Mouse (Mus musculus) stomach, embryonic 14.5 days (tissue): ENCODE results near the gene Ubac2. TPM values are rescaled to one million over a fixed set of nuclear protein-coding genes. Genes with fewer than 3 reads are reported as not detected.
"Not testable (repeated sequence)": the region's sequence is repeated elsewhere in the genome, so short reads cannot be mapped to it uniquely, and the experiment has no call there.

Source experiments
- ATAC-seq: fragments of 200-750 bp; cut with Nextera tagmentation; 2 replicates; pipeline ENCODE4 v1.8.0; 2017; ENCODE audit warnings: low read depth, moderate TSS enrichment; ENCODE audit not compliant: insufficient number of reproducible peaks, insufficient read depth, low FRiP score
- H3K27ac ChIP-seq: fragments of 300-500 bp; sonication (generic); 2 replicates; pipeline ENCODE4 v1.5.1; 2014; ENCODE audit warnings: mild to moderate bottlenecking, low read length, moderate library complexity, mixed read lengths
- H3K27me3 ChIP-seq: fragments of 300-500 bp; sonication (generic); 2 replicates; pipeline ENCODE4 v1.6.1; 2014; ENCODE audit warnings: low read length, control low read depth, mixed read lengths; ENCODE audit not compliant: control insufficient read depth, insufficient read depth
- H3K36me3 ChIP-seq: fragments of 300-500 bp; sonication (generic); 2 replicates; pipeline ENCODE4 v1.6.1; 2014; ENCODE audit warnings: mild to moderate bottlenecking, control low read depth, low read length, moderate library complexity, mixed read lengths; ENCODE audit not compliant: control insufficient read depth, insufficient read depth
- H3K4me1 ChIP-seq: fragments of 300-500 bp; sonication (generic); 2 replicates; pipeline ENCODE4 v1.6.1; 2014; ENCODE audit warnings: low read length, control low read depth, mixed read lengths; ENCODE audit not compliant: control insufficient read depth, insufficient read depth
- H3K4me2 ChIP-seq: fragments of 300-500 bp; sonication (generic); replicated peaks from 2 replicates; pipeline ENCODE4 v1.6.1; 2014; ENCODE audit warnings: low read depth, low read length, control low read depth
- H3K4me3 ChIP-seq: fragments of 300-500 bp; sonication (generic); 2 replicates; pipeline ENCODE4 v1.5.1; 2014; ENCODE audit warnings: low read depth, low read length, control low read depth
- H3K9ac ChIP-seq: fragments of 300-500 bp; sonication (generic); replicated peaks from 2 replicates; pipeline ENCODE4 v1.6.1; 2014; ENCODE audit warnings: low read depth, mild to moderate bottlenecking, control low read depth, low read length, moderate library complexity, mixed read lengths
- H3K9me3 ChIP-seq: fragments of 300-500 bp; sonication (generic); 2 replicates; pipeline ENCODE4 v1.6.1; 2016; ENCODE audit warnings: low read depth, low read length, control low read depth; ENCODE audit not compliant: control insufficient read depth
- WGBS: fragments of 180-500 bp; shearing (Covaris S2); extraction: QIAGEN DNeasy Blood & Tissue Kit; methylation state at CpG from one replicate; pipeline ENCODE4 v1.1.7; 2014; 5-methylcytosine and 5-hydroxymethylcytosine counted together
- polyA plus RNA-seq: library from polyadenylated mRNA; unstranded; fragments of >200 nt; fragmentation: Nextera tagmentation; extraction: Ambion mirVana; gene quantifications from 2 replicates; pipeline ENCODE4 v1.2.1, GENCODE M21; 2014

The Ubac2 gene
- polyA plus RNA-seq, 1 experiment from 2014 or later, result 67.7 TPM

GRCm38 (mm10) chr14:122060642-122061041, 182.2 kb downstream of the Ubac2 start:
- Histone ChIP-seq H3K36me3 (no peaks in the 10 kb centered on the region), H3K4me2 (no peak overlapping the region), H3K9ac (no peak overlapping the region), H3K4me1 (no peaks in the 10 kb centered on the region), H3K9me3 (no peaks in the 10 kb centered on the region), H3K27ac (no peak overlapping the region), H3K4me3 (no peak overlapping the region), H3K27me3 (no peaks in the 10 kb centered on the region)
- peak; percentile 48 for ATAC-seq
- 13% methylated on average over 3 of the region's 3 CpGs for whole genome bisulfite sequencing

DNA sequence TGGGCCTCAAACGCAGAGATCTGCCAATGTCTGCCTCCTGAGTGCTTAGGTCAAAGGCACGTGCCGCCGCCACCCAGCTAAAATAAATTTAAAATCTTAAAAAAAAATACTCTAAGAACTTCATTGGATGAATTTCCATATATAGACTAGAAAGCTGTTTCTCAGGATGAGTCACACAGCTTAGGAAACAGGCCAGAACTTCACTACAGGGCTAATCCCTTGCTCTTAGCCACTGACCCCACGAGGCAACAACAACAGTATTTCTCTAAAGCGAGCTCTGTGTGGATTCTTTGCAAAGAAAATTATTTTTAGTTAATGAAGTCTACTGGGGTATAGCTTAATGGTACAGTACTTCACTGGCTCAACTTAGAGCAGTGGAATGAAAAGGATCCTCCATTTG, 183.0 kb downstream of the Ubac2 start:
- H3K4me1 ChIP-seq, result no peaks in the 10 kb centered on the region
- H3K27me3 ChIP-seq, result no peaks in the 10 kb centered on the region
- no peaks in the 10 kb centered on the region for H3K36me3 ChIP-seq
- no peak for ATAC-seq
- no peaks in the 10 kb centered on the region for H3K9me3 ChIP-seq
- H3K4me3 ChIP-seq, result no peak overlapping the region
- no peak overlapping the region for H3K9ac ChIP-seq
- 72% methylated on average over 6 of the region's 6 CpGs for WGBS
- no peak overlapping the region for H3K27ac ChIP-seq
- no peak overlapping the region for H3K4me2 ChIP-seq

DNA sequence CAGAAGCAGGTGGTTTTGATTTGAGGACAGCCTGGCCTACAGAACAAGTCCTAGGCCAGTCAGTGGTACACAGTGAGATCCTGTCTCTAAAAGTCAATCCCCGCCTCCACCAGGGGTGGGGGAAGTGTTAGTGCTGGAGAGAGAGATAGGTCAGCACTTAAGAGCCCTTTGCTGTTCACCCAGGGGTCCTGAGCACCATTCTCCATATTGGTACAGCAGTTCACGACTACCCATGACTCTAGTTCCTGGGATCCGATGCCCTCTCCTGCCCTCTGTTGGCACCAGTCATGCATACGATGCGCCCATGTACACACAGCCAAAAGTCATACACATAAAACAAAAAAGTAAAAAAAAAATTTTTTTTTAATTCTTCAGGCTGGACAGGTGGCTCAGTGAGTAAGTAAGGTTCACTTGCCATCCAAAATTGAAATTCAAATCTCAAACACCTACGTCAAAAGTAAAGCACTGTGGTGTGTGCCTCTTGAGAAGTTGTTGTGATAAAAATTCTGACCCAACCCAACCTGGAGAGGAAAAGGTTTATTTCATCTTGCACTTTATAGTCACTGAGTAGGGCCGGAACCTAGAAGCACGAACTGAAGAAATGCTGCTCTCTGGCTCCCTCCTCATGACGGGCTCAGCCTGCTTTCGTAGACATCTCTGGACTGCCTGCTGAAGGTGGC, 184.1 kb downstream of the Ubac2 start:
- ATAC-seq, result no peak
- WGBS, result 84% methylated on average over 10 of the region's 10 CpGs

GRCm38 (mm10) chr14:122063599-122063998, 185.2 kb downstream of the Ubac2 start:
- H3K9ac ChIP-seq, result no peak overlapping the region
- no peak overlapping the region for H3K4me3 ChIP-seq
- H3K4me1 ChIP-seq, result no peaks in the 10 kb centered on the region
- 76% methylated on average over 5 of the region's 5 CpGs for WGBS
- no peak overlapping the region for H3K27ac ChIP-seq
- no peaks in the 10 kb centered on the region for H3K36me3 ChIP-seq
- no peaks in the 10 kb centered on the region for H3K27me3 ChIP-seq
- no peaks in the 10 kb centered on the region for H3K9me3 ChIP-seq
- no peak overlapping the region for H3K4me2 ChIP-seq
- ATAC-seq, result no peak

More for the DNA sequence above, 184.1 kb downstream of the Ubac2 start:
- no peak overlapping the region for H3K4me2 ChIP-seq
- H3K4me1 ChIP-seq, result no peaks in the 10 kb centered on the region
- H3K27me3 ChIP-seq, result no peaks in the 10 kb centered on the region
- H3K4me3 ChIP-seq, result no peak overlapping the region
- H3K36me3 ChIP-seq, result no peaks in the 10 kb centered on the region
- H3K9ac ChIP-seq, result no peak overlapping the region
- H3K27ac ChIP-seq, result no peak overlapping the region
- no peaks in the 10 kb centered on the region for H3K9me3 ChIP-seq

DNA sequence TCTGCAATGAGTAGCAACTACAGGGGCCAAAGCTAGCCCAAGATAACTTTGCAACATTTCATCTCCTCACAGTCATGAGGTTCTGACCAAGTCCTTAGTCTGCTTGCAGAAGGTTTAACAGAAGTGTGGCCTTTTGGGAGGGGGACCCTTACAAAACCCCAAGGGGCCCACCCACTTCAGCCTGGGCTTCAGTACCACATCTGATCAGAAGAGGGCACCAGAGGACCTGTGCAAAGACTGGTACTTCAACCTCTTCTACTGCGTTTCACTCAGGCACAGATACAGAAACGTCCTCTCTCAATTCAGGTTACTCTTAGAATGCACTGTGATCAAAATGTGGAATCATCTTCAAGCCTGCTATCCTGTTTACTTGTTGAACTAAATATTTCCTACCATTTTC, 186.1 kb downstream of the Ubac2 start:
- 4% methylated on average over 2 of the region's 2 CpGs for WGBS

GRCm38 (mm10) chr14:122066243-122066642, 187.8 kb downstream of the Ubac2 start:
- ATAC-seq, result no peak
- 60% methylated on average over 4 of the region's 4 CpGs for WGBS

More for the DNA sequence above, 186.1 kb downstream of the Ubac2 start:
- Histone ChIP-seq H3K27me3 (no peaks in the 10 kb centered on the region), H3K9ac (no peak overlapping the region), H3K4me1 (no peaks in the 10 kb centered on the region; the same call in 1 of the 2 replicates), H3K36me3 (no peaks in the 10 kb centered on the region), H3K9me3 (no peaks in the 10 kb centered on the region), H3K4me2 (no peak overlapping the region), H3K27ac (no peak overlapping the region), H3K4me3 (no peak overlapping the region)
- no peak for ATAC-seq

GRCm38 (mm10) chr14:122068036-122068435, 189.6 kb downstream of the Ubac2 start:
- not testable (repeated sequence) for H3K9me3 ChIP-seq, H3K27me3 ChIP-seq, H3K9ac ChIP-seq, ATAC-seq, H3K36me3 ChIP-seq, H3K4me2 ChIP-seq, H3K27ac ChIP-seq, H3K4me3 ChIP-seq, H3K4me1 ChIP-seq
- WGBS, result 68% methylated on average over 3 of the region's 3 CpGs

More at GRCm38 (mm10) chr14:122066243-122066642, 187.8 kb downstream of the Ubac2 start:
- Histone ChIP-seq H3K36me3 (no peaks in the 10 kb centered on the region), H3K27ac (no peak overlapping the region), H3K9ac (no peak overlapping the region), H3K27me3 (no peaks in the 10 kb centered on the region), H3K4me3 (no peak overlapping the region), H3K4me1 (peaks cover 3% of the 10 kb centered on the region), H3K4me2 (no peak overlapping the region), H3K9me3 (no peaks in the 10 kb centered on the region)

DNA sequence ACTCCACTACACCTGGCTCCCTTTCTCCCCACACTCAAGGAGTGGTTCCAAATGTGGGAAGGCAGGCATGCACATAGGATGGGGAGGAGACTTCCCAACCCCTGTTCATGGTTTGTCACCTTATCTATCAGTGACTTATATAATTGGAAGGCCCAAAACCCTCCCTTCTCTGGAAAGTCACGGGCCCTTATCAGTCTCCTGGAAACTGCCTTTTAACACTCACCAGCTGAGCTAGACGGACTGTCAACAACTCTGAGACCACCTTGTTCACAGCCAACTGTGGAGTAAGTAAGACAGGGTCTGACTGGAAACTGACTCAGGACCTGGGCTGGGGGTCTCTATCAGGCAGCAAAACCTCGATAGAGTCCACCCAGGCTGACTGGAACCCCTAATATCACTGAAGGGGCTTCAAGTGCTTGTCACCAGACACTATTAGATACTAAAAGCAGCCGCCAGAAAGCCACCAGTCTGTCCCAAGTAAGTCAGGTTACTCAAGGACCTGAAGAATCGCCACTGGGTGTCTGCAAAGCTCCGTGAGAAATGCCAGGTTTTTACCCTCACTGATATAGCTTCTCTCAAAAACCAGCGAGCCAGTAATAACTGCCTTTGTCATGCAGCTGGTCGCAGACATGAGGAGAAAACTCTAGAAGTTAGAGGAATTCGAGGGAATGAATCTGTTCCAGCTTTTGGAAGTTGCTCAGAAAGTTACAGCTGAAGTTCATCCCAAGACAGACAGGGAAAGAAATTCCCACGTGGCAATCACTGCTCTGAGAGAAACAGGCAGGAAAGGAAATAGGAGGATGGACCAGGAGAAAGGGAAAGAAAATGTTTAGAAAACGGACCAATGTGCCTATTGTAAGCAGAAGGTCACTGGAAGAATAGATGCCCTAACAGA, 190.6 kb downstream of the Ubac2 start:
- WGBS, result 45% methylated on average over 11 of the region's 11 CpGs
- peak; percentile 25; the same call in 1 of the 2 replicates for ATAC-seq
- H3K4me1 ChIP-seq, result peaks cover 3% of the 10 kb centered on the region

More for the DNA sequence above, 190.6 kb downstream of the Ubac2 start:
- Histone ChIP-seq H3K9me3 (no peaks in the 10 kb centered on the region), H3K4me2 (no peak overlapping the region), H3K4me3 (no peak overlapping the region), H3K27me3 (no peaks in the 10 kb centered on the region), H3K27ac (no peak overlapping the region), H3K36me3 (no peaks in the 10 kb centered on the region), H3K9ac (no peak overlapping the region)
